Mouse (Mus musculus) neural tube, embryonic 11.5 days (tissue): Measurements from ENCODE around the gene Tchhl1. TPM values are rescaled to one million over a fixed set of nuclear protein-coding genes. Genes with fewer than 3 reads are reported as not detected.

Source experiments
- ATAC-seq: fragments of 200-750 bp; cut with Nextera tagmentation; 2 replicates; pipeline ENCODE4 v1.8.0; 2017; ENCODE audit warnings: moderate number of reproducible peaks, mild to moderate bottlenecking, moderate TSS enrichment, moderate library complexity; ENCODE audit not compliant: insufficient read depth, low FRiP score, low TSS enrichment
- DNase-seq: peaks from one replicate; pipeline ENCODE4 v3.0.0-alpha.2; 2015; ENCODE audit warnings: low spot score
- H3K27ac ChIP-seq: fragments of 300-500 bp; sonication (generic); 2 replicates; pipeline ENCODE4 v1.5.1; 2014; ENCODE audit warnings: low read depth, mild to moderate bottlenecking, low read length
- H3K27me3 ChIP-seq: fragments of 300-500 bp; sonication (generic); 2 replicates; pipeline ENCODE4 v1.6.1; 2014; ENCODE audit warnings: mild to moderate bottlenecking, low read length, mixed read lengths; ENCODE audit not compliant: control insufficient read depth, insufficient read depth
- H3K36me3 ChIP-seq: fragments of 300-500 bp; sonication (generic); 2 replicates; pipeline ENCODE4 v1.6.1; 2014; ENCODE audit warnings: mild to moderate bottlenecking, low read length, moderate library complexity, mixed read lengths; ENCODE audit not compliant: control insufficient read depth, insufficient read depth
- H3K4me1 ChIP-seq: fragments of 300-500 bp; sonication (generic); 2 replicates; pipeline ENCODE4 v1.6.1; 2014; ENCODE audit warnings: low read length, mixed read lengths; ENCODE audit not compliant: control insufficient read depth, insufficient read depth
- H3K4me2 ChIP-seq: fragments of 300-500 bp; sonication (generic); 2 replicates; pipeline ENCODE4 v1.6.1; 2014; ENCODE audit warnings: low read depth, mild to moderate bottlenecking, moderate library complexity
- H3K4me3 ChIP-seq: fragments of 300-500 bp; sonication (generic); 2 replicates; pipeline ENCODE4 v1.5.1; 2014; ENCODE audit warnings: low read depth, low read length
- H3K9ac ChIP-seq: fragments of 300-500 bp; sonication (generic); 2 replicates; pipeline ENCODE4 v1.6.1; 2014; ENCODE audit warnings: mild to moderate bottlenecking, low read length
- H3K9me3 ChIP-seq: fragments of 300-500 bp; sonication (generic); 2 replicates; pipeline ENCODE4 v1.6.1; 2016; ENCODE audit warnings: low read length; ENCODE audit not compliant: control insufficient read depth
- WGBS: fragments of 180-500 bp; shearing (Covaris S2); extraction: QIAGEN DNeasy Blood & Tissue Kit; methylation state at CpG from one replicate; pipeline ENCODE4 v1.1.7; 2014; 5-methylcytosine and 5-hydroxymethylcytosine counted together
- microRNA-seq: library from miRNA; unstranded; fragments of <30 nt; microRNA quantifications from one replicate; pipeline ENCODE4, GENCODE M21; 2016
- polyA plus RNA-seq: library from polyadenylated mRNA; unstranded; fragments of >200 nt; fragmentation: Nextera tagmentation; extraction: Ambion mirVana; gene quantifications from 2 replicates; pipeline ENCODE4 v1.2.1, GENCODE M21; 2014

Tchhl1 gene
- polyA plus RNA-seq, 1 experiment from 2014 or later: not detected

DNA sequence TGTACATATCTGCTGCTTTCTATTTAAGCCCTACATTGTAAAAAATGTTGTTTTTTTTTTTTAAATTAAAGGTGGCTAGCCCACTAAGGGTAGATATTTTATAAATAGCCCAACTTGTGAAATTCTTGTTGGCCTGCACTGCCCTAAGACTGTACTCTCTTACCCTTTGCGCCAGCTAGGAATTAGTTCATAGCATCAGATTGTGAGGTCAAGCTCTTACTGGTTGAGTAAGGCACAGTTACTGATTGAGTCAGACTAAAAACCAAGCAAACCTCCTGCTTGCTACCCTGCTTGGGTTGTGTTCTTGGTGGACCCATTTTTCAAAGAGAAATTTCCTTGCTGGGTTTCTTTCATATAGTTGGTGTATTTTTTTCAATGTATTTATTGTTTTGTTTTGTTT lies 43.2 kb downstream of the Tchhl1 start:
- Histone ChIP-seq H3K27me3 (no peaks in the 10 kb centered on the region), H3K36me3 (no peaks in the 10 kb centered on the region), H3K4me1 (no peaks in the 10 kb centered on the region), H3K4me2 (no peak overlapping the region), H3K9me3 (no peaks in the 10 kb centered on the region), H3K9ac (no peak overlapping the region), H3K4me3 (no peak overlapping the region), H3K27ac (no peak overlapping the region)
- 97% methylated on average over 1 of the region's 1 CpGs for WGBS
- DNase-seq (no peak), ATAC-seq (no peak)

- no peaks in the 10 kb centered on the region for H3K36me3 ChIP-seq
- no peak overlapping the region for H3K9ac ChIP-seq
- H3K27ac ChIP-seq: no peak overlapping the region
- H3K4me2 ChIP-seq: no peak overlapping the region
- no peak overlapping the region for H3K4me3 ChIP-seq
- no peaks in the 10 kb centered on the region for H3K27me3 ChIP-seq
- no peaks in the 10 kb centered on the region for H3K4me1 ChIP-seq
- no peak for DNase-seq
- 80% methylated on average over 7 of the region's 7 CpGs for WGBS
- ATAC-seq: no peak
- H3K9me3 ChIP-seq: no peaks in the 10 kb centered on the region
Observed at GRCm38 (mm10) chr3:93512386-93513101, 44.0 kb downstream of the Tchhl1 start.

GRCm38 (mm10) chr3:93514628-93515027 lies 46.1 kb downstream of the Tchhl1 start:
- 93% methylated on average over 3 of the region's 3 CpGs for WGBS
- no peak for ATAC-seq

DNA sequence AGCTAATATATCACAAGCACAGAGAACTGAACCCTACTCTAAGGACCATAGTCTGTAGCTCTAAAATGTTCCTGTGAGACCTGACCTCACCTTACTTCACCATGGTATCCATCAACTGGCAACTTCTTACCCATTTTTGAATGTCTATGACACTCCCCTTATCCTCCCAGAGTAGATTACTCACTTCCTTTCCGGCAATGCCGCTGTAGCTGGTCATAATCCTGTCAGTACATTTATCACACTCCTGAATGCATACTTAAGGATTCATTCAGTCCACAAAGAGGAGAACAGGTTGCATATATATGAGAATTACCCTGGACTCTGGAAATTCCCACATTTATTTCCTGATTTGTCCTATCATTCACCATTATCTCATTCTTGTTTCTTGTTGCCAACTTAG lies 48.8 kb downstream of the Tchhl1 start:
- Histone ChIP-seq H3K27ac (no peak overlapping the region), H3K9me3 (no peaks in the 10 kb centered on the region), H3K9ac (no peak overlapping the region), H3K27me3 (no peaks in the 10 kb centered on the region), H3K4me1 (no peaks in the 10 kb centered on the region), H3K36me3 (no peaks in the 10 kb centered on the region), H3K4me3 (no peak overlapping the region), H3K4me2 (no peak overlapping the region)
- DNase-seq (no peak), ATAC-seq (no peak)
- WGBS: 78% methylated on average over 2 of the region's 2 CpGs

More at GRCm38 (mm10) chr3:93514628-93515027, 46.1 kb downstream of the Tchhl1 start:
- Histone ChIP-seq H3K9me3 (no peaks in the 10 kb centered on the region), H3K4me3 (no peak overlapping the region), H3K4me2 (no peak overlapping the region), H3K9ac (no peak overlapping the region), H3K4me1 (no peaks in the 10 kb centered on the region), H3K27ac (no peak overlapping the region), H3K36me3 (no peaks in the 10 kb centered on the region), H3K27me3 (no peaks in the 10 kb centered on the region)
- DNase-seq: no peak

GRCm38 (mm10) chr3:93519856-93520329 lies 51.3 kb downstream of the Tchhl1 start:
- H3K4me2 ChIP-seq: peak overlapping the region; percentile 76
- H3K27me3 ChIP-seq: no peaks in the 10 kb centered on the region
- no peak overlapping the region for H3K4me3 ChIP-seq
- H3K36me3 ChIP-seq: no peaks in the 10 kb centered on the region
- no peaks in the 10 kb centered on the region for H3K4me1 ChIP-seq
- no peak overlapping the region for H3K27ac ChIP-seq
- WGBS: 60% methylated on average over 5 of the region's 5 CpGs
- DNase-seq: no peak
- peak; percentile 67 for ATAC-seq
- no peaks in the 10 kb centered on the region for H3K9me3 ChIP-seq
- no peak overlapping the region for H3K9ac ChIP-seq

DNA sequence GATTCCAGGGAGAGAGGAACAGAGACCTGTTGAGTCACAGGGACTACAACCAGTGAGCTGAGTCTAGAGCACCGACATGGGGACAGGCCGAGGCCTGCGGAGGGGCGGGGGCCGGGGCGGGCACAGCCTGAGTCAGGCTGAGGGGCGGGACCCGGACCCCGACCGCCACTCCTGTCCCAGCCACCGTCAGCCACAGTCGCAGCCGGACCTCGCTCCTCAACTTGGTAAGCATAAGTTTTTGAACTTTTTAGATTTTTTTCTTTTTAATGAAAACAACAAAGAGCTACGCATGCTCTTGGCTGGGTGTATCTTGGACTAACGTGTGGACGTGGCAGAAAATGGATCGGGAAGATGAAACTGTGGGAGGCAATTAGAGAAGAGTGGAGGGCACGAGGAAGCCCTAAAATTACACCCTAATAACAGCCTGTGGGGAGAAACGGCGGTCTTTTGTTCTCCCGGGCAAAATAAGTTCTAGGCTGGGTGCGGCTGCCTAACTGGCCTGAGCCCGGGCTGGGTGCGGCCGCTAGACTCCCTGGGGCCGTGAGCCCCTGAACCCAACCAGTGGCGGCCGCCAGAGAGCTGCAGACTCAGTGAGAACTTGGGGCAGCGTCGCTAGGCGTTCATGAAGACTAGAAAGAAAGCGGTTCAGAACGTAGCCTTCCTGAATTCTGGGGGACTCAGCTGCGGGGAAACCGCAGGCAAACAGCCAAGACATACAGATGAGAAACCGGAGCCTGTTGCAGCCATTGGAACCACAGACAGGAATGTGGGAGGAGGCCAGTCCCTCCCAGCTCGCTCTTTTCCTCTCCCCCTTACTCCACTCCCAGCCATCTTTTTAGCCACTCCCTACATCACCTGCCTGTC lies 52.0 kb downstream of the Tchhl1 start, which contains the start of gene S100a11:
S100a11 (plus strand) TSS at position 159 of the 864 bp plus-strand sequence.
- WGBS: under 1% methylated on average over 38 of the region's 38 CpGs
- peak; percentile 91 for ATAC-seq
- no peak within 1 kb of the TSS for H3K27ac ChIP-seq

More for the DNA sequence above, 52.0 kb downstream of the Tchhl1 start, which contains the start of gene S100a11:
- no peaks in the 10 kb centered on the region for H3K9me3 ChIP-seq
- H3K27me3 ChIP-seq: no peaks in the 10 kb centered on the region
- H3K4me3 ChIP-seq: peak within 1 kb of the TSS; percentile 48
- no peaks in the 10 kb centered on the region for H3K4me1 ChIP-seq
- peak; percentile 75 for DNase-seq
- H3K9ac ChIP-seq: peak within 1 kb of the TSS; percentile 57
- no peaks in the 10 kb centered on the region for H3K36me3 ChIP-seq
- H3K4me2 ChIP-seq: peak within 1 kb of the TSS; percentile 76

Small RNA genes within 50 kb of the gene (microRNA-seq; reads per million reads assigned to microRNA genes)
- gene Gm22752: not detected

Other genes starting within 250 kb of the Tchhl1 start
- gene Flg, start 195.2 kb upstream of the Tchhl1 start, polyA plus RNA-seq: not detected in 2 replicates
- gene Hrnr, start 149.0 kb upstream of the Tchhl1 start, polyA plus RNA-seq: not detected in 2 replicates
- gene Rptn, start 75.1 kb upstream of the Tchhl1 start, polyA plus RNA-seq: not detected in 2 replicates
- 1.1 TPM in 2 replicates for gene Tchh, start 26.4 kb upstream of the Tchhl1 start, polyA plus RNA-seq
- 282 and 313 TPM in 2 replicates for gene S100a11, start 51.7 kb downstream of the Tchhl1 start, polyA plus RNA-seq
- 202 and 203 TPM in 2 replicates for gene S100a10, start 86.3 kb downstream of the Tchhl1 start, polyA plus RNA-seq
- gene Tdpoz2, start 183.9 kb downstream of the Tchhl1 start, polyA plus RNA-seq: not detected in 2 replicates
- not detected in 2 replicates for gene Tdpoz1, start 207.6 kb downstream of the Tchhl1 start, polyA plus RNA-seq
- not detected in 2 replicates for gene Gm37596, start 224.3 kb downstream of the Tchhl1 start, polyA plus RNA-seq